Mouse (Mus musculus): ENCODE measurements around the gene Gm11634. TPM values are rescaled to one million over a fixed set of nuclear protein-coding genes. Genes with fewer than 3 reads are reported as not detected.
"Not testable (repeated sequence)": the region's sequence is repeated elsewhere in the genome, so short reads cannot be mapped to it uniquely, and the experiment has no call there.

Gm11634 gene
- total and polyA plus RNA-seq, 3 experiments = not detected

GRCm38 (mm10) chr11:101610445-101610844, 11.4 kb upstream of the Gm11634 start:
- Histone ChIP-seq H3K79me2 (replicated peaks; ENCODE audit: control insufficient read depth, insufficient read depth, low read length) (no peaks in the 10 kb centered on the region), H3K9ac (ENCODE audit: low read depth, low read length) (no peak overlapping the region), H3K4me1 (ENCODE audit: control insufficient read depth, insufficient read depth, low read length) (no peaks in the 10 kb centered on the region), H3K4me3 (no peak overlapping the region), H3K36me3 (ENCODE audit: control insufficient read depth, insufficient read depth, low read length) (no peaks in the 10 kb centered on the region), H3K27ac (no peak overlapping the region), H3K27me3 (ENCODE audit: control insufficient read depth, insufficient read depth, low read length) (no peaks in the 10 kb centered on the region)
- no peak for TF ChIP-seq EP300 (IDR thresholded peaks at IDR 0.05; ENCODE audit: insufficient read depth, low read depth, low read length)
- TF ChIP-seq POLR2A (IDR thresholded peaks at IDR 0.05; ENCODE audit: insufficient read depth, low read depth, low read length) = no peak
- no peak for TF ChIP-seq CTCF (IDR thresholded peaks at IDR 0.05)
- WGBS = 5% methylated on average over 11 of the region's 11 CpGs
- intact Hi-C loops (cut with DNase I) = no loop called here
- DNase-seq = no peak

- 83% methylated on average over 4 of the region's 4 CpGs for WGBS
- DNase-seq; intact Hi-C loops (cut with DNase I); H3K27ac ChIP-seq; H3K36me3 ChIP-seq (ENCODE audit: control insufficient read depth, insufficient read depth, low read length); H3K9ac ChIP-seq (ENCODE audit: low read depth, low read length); H3K4me1 ChIP-seq (ENCODE audit: control insufficient read depth, insufficient read depth, low read length); H3K79me2 ChIP-seq (replicated peaks; ENCODE audit: control insufficient read depth, insufficient read depth, low read length); H3K4me3 ChIP-seq; H3K27me3 ChIP-seq (ENCODE audit: control insufficient read depth, insufficient read depth, low read length): not testable (repeated sequence)
These were observed 8.1 kb upstream of the Gm11634 start for GRCm38 (mm10) chr11:101607134-101607533.

- H3K27ac ChIP-seq; H3K27me3 ChIP-seq (ENCODE audit: control insufficient read depth, insufficient read depth, low read length); H3K36me3 ChIP-seq (ENCODE audit: control insufficient read depth, insufficient read depth, low read length); intact Hi-C loops (cut with DNase I); H3K4me1 ChIP-seq (ENCODE audit: control insufficient read depth, insufficient read depth, low read length); H3K79me2 ChIP-seq (replicated peaks; ENCODE audit: control insufficient read depth, insufficient read depth, low read length): not testable (repeated sequence)
- peak overlapping the region; percentile 15; the same call in 1 of the 2 replicates for H3K9ac ChIP-seq (ENCODE audit: low read depth, low read length)
- peak; percentile 81 for DNase-seq
- 2% methylated on average over 30 of the region's 30 CpGs for WGBS
- H3K4me3 ChIP-seq = peak overlapping the region; percentile 48
These were observed 5.7 kb upstream of the Gm11634 start for GRCm38 (mm10) chr11:101604531-101605453.

GRCm38 (mm10) chr11:101604116-101604515, 5.1 kb upstream of the Gm11634 start:
- no peak overlapping the region for H3K4me3 ChIP-seq
- H3K4me1 ChIP-seq (ENCODE audit: control insufficient read depth, insufficient read depth, low read length) = no peaks in the 10 kb centered on the region
- H3K27ac ChIP-seq = no peak overlapping the region
- H3K79me2 ChIP-seq (replicated peaks; ENCODE audit: control insufficient read depth, insufficient read depth, low read length) = no peaks in the 10 kb centered on the region
- TF ChIP-seq EP300 (IDR thresholded peaks at IDR 0.05; ENCODE audit: insufficient read depth, low read depth, low read length) (no peak), POLR2A (IDR thresholded peaks at IDR 0.05; ENCODE audit: insufficient read depth, low read depth, low read length) (no peak), CTCF (IDR thresholded peaks at IDR 0.05) (no peak)
- no peak for DNase-seq
- no peak overlapping the region for H3K9ac ChIP-seq (ENCODE audit: low read depth, low read length)
- WGBS = 18% methylated on average over 3 of the region's 3 CpGs
- no peaks in the 10 kb centered on the region for H3K27me3 ChIP-seq (ENCODE audit: control insufficient read depth, insufficient read depth, low read length)
- intact Hi-C loops (cut with DNase I) = no loop called here
- no peaks in the 10 kb centered on the region for H3K36me3 ChIP-seq (ENCODE audit: control insufficient read depth, insufficient read depth, low read length)

- Histone ChIP-seq H3K9ac (ENCODE audit: low read depth, low read length) (no peak overlapping the region), H3K4me1 (ENCODE audit: control insufficient read depth, insufficient read depth, low read length) (no peaks in the 10 kb centered on the region), H3K4me3 (no peak overlapping the region), H3K36me3 (ENCODE audit: control insufficient read depth, insufficient read depth, low read length) (no peaks in the 10 kb centered on the region), H3K27ac (no peak overlapping the region), H3K79me2 (replicated peaks; ENCODE audit: control insufficient read depth, insufficient read depth, low read length) (no peaks in the 10 kb centered on the region), H3K27me3 (ENCODE audit: control insufficient read depth, insufficient read depth, low read length) (no peaks in the 10 kb centered on the region)
- intact Hi-C loops (cut with DNase I) = no loop called here
- DNase-seq = peak; percentile 30 to 57
- TF ChIP-seq CTCF (IDR thresholded peaks at IDR 0.05) = no peak
- no peak for TF ChIP-seq EP300 (IDR thresholded peaks at IDR 0.05; ENCODE audit: insufficient read depth, low read depth, low read length)
- TF ChIP-seq POLR2A (IDR thresholded peaks at IDR 0.05; ENCODE audit: insufficient read depth, low read depth, low read length) = no peak
- WGBS = 5% methylated on average over 3 of the region's 3 CpGs
These were observed 3.4 kb upstream of the Gm11634 start for GRCm38 (mm10) chr11:101602491-101602890.

- Histone ChIP-seq H3K9ac (ENCODE audit: low read depth, low read length) (no peak overlapping the region), H3K27ac (no peak overlapping the region), H3K4me1 (ENCODE audit: control insufficient read depth, insufficient read depth, low read length) (no peaks in the 10 kb centered on the region), H3K36me3 (ENCODE audit: control insufficient read depth, insufficient read depth, low read length) (no peaks in the 10 kb centered on the region), H3K27me3 (ENCODE audit: control insufficient read depth, insufficient read depth, low read length) (no peaks in the 10 kb centered on the region), H3K79me2 (replicated peaks; ENCODE audit: control insufficient read depth, insufficient read depth, low read length) (no peaks in the 10 kb centered on the region), H3K4me3 (no peak overlapping the region)
- intact Hi-C loops (cut with DNase I) = no loop called here
- DNase-seq = no peak
- TF ChIP-seq CTCF (IDR thresholded peaks at IDR 0.05) (no peak), EP300 (IDR thresholded peaks at IDR 0.05; ENCODE audit: insufficient read depth, low read depth, low read length) (no peak), POLR2A (IDR thresholded peaks at IDR 0.05; ENCODE audit: insufficient read depth, low read depth, low read length) (no peak)
- 80% methylated on average over 12 of the region's 12 CpGs for WGBS
These were observed 8.9 kb downstream of the Gm11634 start for GRCm38 (mm10) chr11:101589989-101590624.
